Mouse (Mus musculus): ENCODE data around the gene Atp6v1g2.

DNA sequence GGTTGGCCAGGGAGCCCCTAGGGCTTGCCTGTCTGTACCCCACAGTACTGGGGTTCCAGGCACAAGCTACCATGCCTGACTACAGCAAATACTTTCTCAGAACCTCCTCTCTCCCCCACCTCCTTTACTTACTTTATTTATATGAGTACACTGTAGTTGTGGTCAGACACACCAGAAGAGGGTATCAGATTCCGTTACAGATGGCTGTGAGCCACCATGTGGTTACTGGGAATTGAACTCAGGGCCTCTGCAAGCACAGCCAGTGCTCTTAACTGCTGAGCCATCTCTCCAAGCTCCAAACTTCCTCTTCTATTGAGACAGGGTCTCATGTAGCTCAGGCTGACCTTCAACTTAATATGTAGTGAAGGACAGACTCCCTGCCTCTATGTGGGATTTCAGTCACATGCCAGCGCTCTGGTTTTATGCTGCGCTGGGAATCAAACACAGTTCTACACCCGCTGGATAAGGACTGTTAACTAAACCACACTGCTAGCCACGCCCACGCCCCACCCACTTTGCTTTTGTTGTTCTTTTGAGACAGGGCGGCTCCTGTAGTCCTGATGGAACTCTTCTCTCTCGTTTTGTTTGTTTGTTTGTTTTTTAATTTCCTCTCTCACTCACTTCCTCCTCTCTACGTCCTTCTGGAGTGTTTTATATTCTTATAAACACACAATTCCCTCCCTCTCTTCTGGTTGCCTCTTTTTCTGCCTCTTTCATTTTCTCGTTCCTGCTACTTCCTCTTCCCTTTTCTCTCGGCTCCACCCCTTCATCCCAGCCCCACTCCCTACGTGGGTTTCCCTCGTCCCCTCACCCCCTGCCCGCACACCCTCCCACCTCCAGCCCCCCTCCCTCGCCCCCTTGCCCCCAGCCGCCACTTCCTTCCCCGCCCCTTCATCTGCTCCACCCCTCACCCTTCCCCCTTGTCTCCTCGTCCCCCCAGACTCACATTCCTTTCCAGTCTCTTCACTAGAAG is 47.5 kb upstream of the Atp6v1g2 start:
- TF ChIP-seq CTCF (IDR thresholded peaks at IDR 0.05; ENCODE audit: extremely low read depth, insufficient read depth, insufficient read length, insufficient replicate concordance) (no peak), POLR2A (IDR thresholded peaks at IDR 0.05; ENCODE audit: low read depth, low read length) (no peak; the same call in 1 of the 2 replicates)

Data from spleen, adult 2 months (tissue).